Mouse (Mus musculus): ENCODE measurements around the gene Sirpa.

Gene Sirpa

GRCm38 (mm10) chr2:129592459-129593140, at the start of gene Sirpa:
TSS of gene Sirpa (plus strand) at chr2:129592835.
- DNase-seq (ENCODE audit: low spot score): peak; percentile 75

GRCm38 (mm10) chr2:129544448-129544847, 48.2 kb upstream of the Sirpa start:
- no peak for DNase-seq (ENCODE audit: low spot score)

- DNase-seq (ENCODE audit: low spot score): no peak
Measured at GRCm38 (mm10) chr2:129544919-129545318, 47.7 kb upstream of the Sirpa start.

GRCm38 (mm10) chr2:129545596-129545995, 47.0 kb upstream of the Sirpa start:
- DNase-seq (ENCODE audit: low spot score): no peak

- DNase-seq (ENCODE audit: low spot score): no peak
Measured at GRCm38 (mm10) chr2:129546772-129547171, 45.9 kb upstream of the Sirpa start.

- DNase-seq (ENCODE audit: low spot score): no peak
Measured at GRCm38 (mm10) chr2:129549537-129550135, 43.0 kb upstream of the Sirpa start.

GRCm38 (mm10) chr2:129550781-129551180, 41.9 kb upstream of the Sirpa start:
- no peak for DNase-seq (ENCODE audit: low spot score)

GRCm38 (mm10) chr2:129556081-129556480, 36.6 kb upstream of the Sirpa start:
- no peak for DNase-seq (ENCODE audit: low spot score)

GRCm38 (mm10) chr2:129558008-129558874, 34.4 kb upstream of the Sirpa start:
- DNase-seq (ENCODE audit: low spot score): no peak

- DNase-seq (ENCODE audit: low spot score): no peak
Measured at GRCm38 (mm10) chr2:129558875-129559219, 33.8 kb upstream of the Sirpa start.

- DNase-seq (ENCODE audit: low spot score): no peak
Measured at GRCm38 (mm10) chr2:129561796-129562195, 30.8 kb upstream of the Sirpa start.

GRCm38 (mm10) chr2:129563944-129564709, 28.5 kb upstream of the Sirpa start:
- DNase-seq (ENCODE audit: low spot score): no peak

- no peak for DNase-seq (ENCODE audit: low spot score)
Measured at GRCm38 (mm10) chr2:129569120-129569519, 23.5 kb upstream of the Sirpa start.

- no peak for DNase-seq (ENCODE audit: low spot score)
Measured at GRCm38 (mm10) chr2:129569556-129569955, 23.1 kb upstream of the Sirpa start.

GRCm38 (mm10) chr2:129573701-129574273, 18.8 kb upstream of the Sirpa start:
- DNase-seq (ENCODE audit: low spot score): no peak

- peak; percentile 81 for DNase-seq (ENCODE audit: low spot score)
Measured at GRCm38 (mm10) chr2:129574395-129575046, 18.1 kb upstream of the Sirpa start.

- no peak for DNase-seq (ENCODE audit: low spot score)
Measured at GRCm38 (mm10) chr2:129575113-129575512, 17.5 kb upstream of the Sirpa start.

- no peak for DNase-seq (ENCODE audit: low spot score)
Measured at GRCm38 (mm10) chr2:129576611-129577447, 15.8 kb upstream of the Sirpa start.

GRCm38 (mm10) chr2:129580656-129581055, 12.0 kb upstream of the Sirpa start:
- DNase-seq (ENCODE audit: low spot score): no peak

- DNase-seq (ENCODE audit: low spot score): no peak
Measured at GRCm38 (mm10) chr2:129581826-129582225, 10.8 kb upstream of the Sirpa start.

All from embryo, embryonic 10.5 days (tissue).